Mouse (Mus musculus): ENCODE measurements around the gene Rufy3. TPM values are rescaled to one million over a fixed set of nuclear protein-coding genes. Genes with fewer than 3 reads are reported as not detected.
A peak's percentile ranks its signal among the peaks of the same experiment; 100 is the strongest.
"Not testable (repeated sequence)": the region's sequence is repeated elsewhere in the genome, so short reads cannot be mapped to it uniquely, and the experiment has no call there.

Rufy3 gene
- polyA plus RNA-seq (2021) = 17.4 TPM

DNA sequence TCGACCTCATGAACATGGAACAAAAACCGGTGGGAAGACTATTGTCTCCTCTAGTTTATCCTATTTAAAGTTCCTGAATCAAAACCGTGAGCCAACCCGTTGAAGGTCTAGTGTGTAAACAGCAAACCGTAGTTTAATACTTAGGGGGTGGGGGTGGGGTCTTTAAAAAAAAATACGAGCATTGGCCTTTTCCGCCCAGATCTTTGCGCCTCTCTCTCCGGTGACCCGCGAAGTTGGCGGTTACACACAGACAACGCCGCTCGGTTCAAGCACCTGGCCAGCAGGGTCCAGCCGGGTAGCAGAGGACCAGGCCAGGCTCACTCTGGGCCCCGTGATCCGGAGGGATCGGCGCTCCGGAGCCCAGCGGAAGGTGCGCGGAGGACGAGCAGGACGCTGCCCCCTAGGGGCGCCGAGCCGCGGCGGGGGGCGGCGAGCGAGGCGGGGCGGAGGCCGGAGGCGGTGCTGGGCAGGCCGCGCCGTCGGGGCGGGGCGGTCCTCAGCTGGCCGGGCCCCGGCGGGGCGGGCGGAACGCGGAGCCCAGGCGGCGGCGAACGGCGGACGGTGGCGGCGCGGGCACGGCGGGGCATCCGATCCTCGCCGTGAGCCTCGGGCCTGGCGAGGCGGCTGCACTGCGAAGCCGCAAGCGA, at the start of gene Rufy3:
Gene Rufy3 (plus strand): TSS at position 540 of the 647 bp plus-strand sequence.
- ATAC-seq (peak; percentile 92), DNase-seq (ENCODE audit: low read depth, low spot score) (no peak)
- CTCF ChIA-PET = interaction anchor here (0.6 to 2.2 kb wide), 5 partner anchors 10 to 108 kb away, joined by 3 to 8 read pairs (median 4); partner anchors contain the start of gene Utp3
- TF ChIP-seq CTCF (IDR thresholded peaks at IDR 0.05) = peak; percentile 92
- no peaks in the 10 kb centered on the region for H3K27me3 ChIP-seq
- in situ Hi-C loops (cut with MboI; ENCODE audit: low pct_unique_long_range_greater_than_20kb) = loop anchor here (5.0 to 25.0 kb wide), 4 partner anchors 68 to 1752 kb away; partner anchors contain the start of genes Dck and Ythdc1
- POLR2A ChIA-PET = interaction anchor here (0.5 to 4.3 kb wide), 4 partner anchors 10 to 804 kb away, joined by 3 to 23 read pairs (median 4); partner anchors contain the start of gene Utp3

DNA sequence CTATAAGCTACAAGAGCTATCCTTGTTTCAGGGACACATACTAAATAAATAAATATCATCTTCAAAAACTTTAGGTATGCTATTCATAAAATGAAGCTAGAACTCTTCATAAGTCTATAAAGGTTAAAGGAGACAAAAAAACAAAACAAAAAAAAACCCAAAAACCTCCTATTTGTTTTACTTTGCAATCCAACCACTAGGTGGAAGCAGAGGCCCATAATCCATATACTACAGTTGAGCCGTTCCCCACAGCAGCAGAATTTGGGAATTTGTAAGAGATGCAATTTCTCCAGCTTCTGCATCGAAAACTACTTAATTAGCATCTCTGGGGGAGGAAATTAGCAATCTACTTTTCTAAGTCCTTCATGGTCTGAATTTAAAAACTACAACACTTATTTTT, 45.6 kb upstream of the Rufy3 start:
- ATAC-seq = peak; percentile 47
- in situ Hi-C loops (cut with MboI; ENCODE audit: low pct_unique_long_range_greater_than_20kb) = no loop called here
- ChIA-PET POLR2A (no interaction called here), CTCF (interaction anchor here (0.7 to 3.7 kb wide), 7 partner anchors 13 to 180 kb away, joined by 3 to 18 read pairs (median 4); partner anchors contain the start of gene Utp3)
- no peak for DNase-seq (ENCODE audit: low read depth, low spot score)
- peak; percentile 64 for TF ChIP-seq CTCF (IDR thresholded peaks at IDR 0.05)
- peaks cover 48% of the 10 kb centered on the region for H3K27me3 ChIP-seq

DNA sequence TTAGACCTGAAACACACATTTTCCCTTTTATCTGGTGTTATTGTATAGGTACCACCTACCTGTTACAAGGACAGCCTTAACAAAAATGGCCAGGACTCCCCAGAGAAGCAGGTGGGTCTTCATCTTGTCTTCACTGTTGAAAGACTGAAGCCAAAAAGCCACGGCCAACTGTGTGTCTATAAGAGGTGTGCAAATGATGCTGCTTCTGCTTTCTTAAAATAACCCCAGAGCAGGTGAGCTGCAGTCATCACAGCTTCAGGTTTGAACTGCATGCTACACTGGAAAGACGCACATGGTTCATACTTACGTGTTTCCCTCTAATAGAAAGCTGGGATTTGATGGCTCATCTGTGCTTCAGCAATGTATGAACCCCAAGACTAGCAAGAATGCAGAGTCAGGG, 37.2 kb upstream of the Rufy3 start, which contains the start of gene Jchain:
Gene Jchain (minus strand): TSS at position 235 of the 400 bp plus-strand sequence.
- H3K27me3 ChIP-seq = peaks cover 80% of the 10 kb centered on the region
- ATAC-seq = no peak
- POLR2A ChIA-PET = no interaction called here
- DNase-seq (ENCODE audit: low read depth, low spot score) = no peak
- in situ Hi-C loops (cut with MboI; ENCODE audit: low pct_unique_long_range_greater_than_20kb) = no loop called here
- CTCF ChIA-PET = no interaction called here
- no peak for TF ChIP-seq CTCF (IDR thresholded peaks at IDR 0.05)

DNA sequence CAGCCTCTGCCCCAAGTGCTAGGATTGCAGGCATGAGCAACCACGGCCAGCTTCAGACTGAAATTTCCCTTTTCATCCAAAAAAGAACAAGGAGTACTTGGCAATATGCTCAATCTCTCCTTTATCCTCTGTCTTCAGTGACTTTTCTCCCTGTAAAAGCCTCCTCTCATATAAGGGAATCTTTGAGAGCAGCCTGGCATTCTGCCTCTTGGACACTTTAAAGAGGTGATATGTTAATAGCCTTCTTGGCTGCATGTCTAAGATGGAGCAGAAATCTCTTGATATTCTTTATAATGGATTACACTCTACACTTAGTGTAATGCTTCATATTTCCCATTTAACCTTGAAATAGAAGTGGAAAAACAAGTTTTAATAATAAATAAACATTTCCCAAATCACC, 33.9 kb upstream of the Rufy3 start:
- ChIA-PET CTCF (interaction anchor here (3.1 kb wide), 1 partner anchor 11 kb away, joined by 14 read pairs; no protein-coding TSS in a partner anchor), POLR2A (no interaction called here)
- in situ Hi-C loops (cut with MboI; ENCODE audit: low pct_unique_long_range_greater_than_20kb) = no loop called here
- DNase-seq (ENCODE audit: low read depth, low spot score) (no peak), ATAC-seq (no peak)
- H3K27me3 ChIP-seq = peaks cover 71% of the 10 kb centered on the region
- no peak for TF ChIP-seq CTCF (IDR thresholded peaks at IDR 0.05)

GRCm38 (mm10) chr5:88534697-88535096, 30.1 kb upstream of the Rufy3 start:
- TF ChIP-seq CTCF (IDR thresholded peaks at IDR 0.05) = no peak
- in situ Hi-C loops (cut with MboI; ENCODE audit: low pct_unique_long_range_greater_than_20kb) = no loop called here
- ATAC-seq (no peak), DNase-seq (ENCODE audit: low read depth, low spot score) (no peak)
- H3K27me3 ChIP-seq = peaks cover 52% of the 10 kb centered on the region
- ChIA-PET CTCF (no interaction called here), POLR2A (no interaction called here)

- TF ChIP-seq CTCF (IDR thresholded peaks at IDR 0.05) = no peak
- ChIA-PET CTCF (no interaction called here), POLR2A (no interaction called here)
- no peak for DNase-seq (ENCODE audit: low read depth, low spot score)
- ATAC-seq = no peak
- H3K27me3 ChIP-seq = peaks cover 28% of the 10 kb centered on the region
- in situ Hi-C loops (cut with MboI; ENCODE audit: low pct_unique_long_range_greater_than_20kb) = no loop called here
Observed at GRCm38 (mm10) chr5:88540845-88541244, 24.0 kb upstream of the Rufy3 start.

DNA sequence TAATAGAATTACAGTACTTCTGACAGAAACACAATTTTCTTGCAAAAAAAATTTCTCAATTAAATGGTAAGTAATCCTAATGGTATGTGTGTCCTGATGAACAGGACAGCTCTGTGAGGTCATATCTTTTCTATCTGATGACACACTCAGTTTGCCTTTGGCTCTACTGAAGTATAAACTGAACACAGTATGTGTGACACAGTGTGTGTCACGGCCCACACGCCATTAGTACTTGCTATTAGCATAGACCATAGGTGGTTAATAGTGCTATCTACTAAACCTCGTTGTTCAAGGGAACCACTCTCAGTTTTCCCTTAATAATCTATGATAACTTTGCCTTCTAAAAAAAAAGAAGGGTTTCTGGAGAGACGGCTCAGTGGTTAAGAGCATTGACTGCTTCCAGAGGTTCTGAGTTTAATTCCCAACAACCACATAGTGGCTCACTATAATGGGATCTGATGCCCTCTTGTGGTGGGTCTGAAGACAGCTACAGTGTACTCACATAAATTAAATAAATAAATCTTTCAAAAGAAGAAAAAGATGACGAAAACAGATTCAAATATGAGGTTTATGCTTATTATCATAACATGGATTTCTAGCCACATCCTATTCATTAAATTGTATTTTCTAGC, 22.1 kb upstream of the Rufy3 start:
- ATAC-seq (peak; percentile 95), DNase-seq (ENCODE audit: low read depth, low spot score) (no peak)
- CTCF ChIA-PET = interaction anchor here (0.8 to 2.2 kb wide), 4 partner anchors 10 to 27 kb away, joined by 4 to 18 read pairs (median 6); no protein-coding TSS in a partner anchor
- peaks cover 20% of the 10 kb centered on the region for H3K27me3 ChIP-seq
- peak; percentile 86 for TF ChIP-seq CTCF (IDR thresholded peaks at IDR 0.05)
- in situ Hi-C loops (cut with MboI; ENCODE audit: low pct_unique_long_range_greater_than_20kb) = no loop called here
- POLR2A ChIA-PET = no interaction called here

DNA sequence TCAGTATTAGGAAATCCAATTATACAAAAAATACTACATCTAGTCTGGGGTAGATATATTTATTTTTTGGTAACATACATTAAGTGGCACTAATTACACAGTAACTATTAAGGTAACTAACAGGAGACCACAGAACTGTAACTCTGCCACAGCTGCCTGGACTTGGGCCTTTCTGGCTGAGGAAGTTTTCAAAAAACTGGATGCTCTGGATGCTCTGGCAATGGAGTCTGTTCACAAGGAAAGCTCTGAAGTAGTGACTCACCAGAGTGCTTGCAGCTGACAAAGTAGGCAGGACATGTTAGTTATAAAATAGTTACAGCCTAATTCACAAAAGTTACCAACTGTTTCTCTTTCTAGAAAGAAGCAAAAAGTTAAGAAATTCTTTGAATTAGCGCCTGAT, 20.4 kb upstream of the Rufy3 start:
- DNase-seq (ENCODE audit: low read depth, low spot score); in situ Hi-C loops (cut with MboI; ENCODE audit: low pct_unique_long_range_greater_than_20kb): not testable (repeated sequence)
- ChIA-PET POLR2A (interaction anchor here (0.5 kb wide), 1 partner anchor 38 kb away, joined by 3 read pairs; no protein-coding TSS in a partner anchor), CTCF (interaction anchor here (2.2 kb wide), 2 partner anchors 10 to 24 kb away, joined by 11 to 18 read pairs; partner anchors contain the start of gene Utp3)
- ATAC-seq = peak; percentile 65
- peaks cover 17% of the 10 kb centered on the region for H3K27me3 ChIP-seq

GRCm38 (mm10) chr5:88545536-88545935, 19.3 kb upstream of the Rufy3 start:
- POLR2A ChIA-PET = interaction anchor here (0.6 to 1.3 kb wide), 3 partner anchors 9 to 29 kb away, joined by 3 to 9 read pairs (median 4); partner anchors contain the start of gene Utp3
- CTCF ChIA-PET = interaction anchor here (0.9 to 2.2 kb wide), 2 partner anchors 8 to 13 kb away, joined by 3 to 11 read pairs; partner anchors contain the start of gene Utp3
- no peak for DNase-seq (ENCODE audit: low read depth, low spot score)
- in situ Hi-C loops (cut with MboI; ENCODE audit: low pct_unique_long_range_greater_than_20kb) = no loop called here
- no peak for ATAC-seq
- TF ChIP-seq CTCF (IDR thresholded peaks at IDR 0.05) = no peak
- peaks cover 11% of the 10 kb centered on the region for H3K27me3 ChIP-seq

- in situ Hi-C loops (cut with MboI; ENCODE audit: low pct_unique_long_range_greater_than_20kb) = loop anchor here (25.0 kb wide), 2 partner anchors 934 to 1741 kb away; partner anchors contain the start of gene Ythdc1
- POLR2A ChIA-PET = interaction anchor here (0.6 to 2.9 kb wide), 4 partner anchors 8 to 102 kb away, joined by 4 to 23 read pairs (median 8); partner anchors contain the start of gene Rufy3
- TF ChIP-seq CTCF (IDR thresholded peaks at IDR 0.05) = no peak
- ATAC-seq = peak; percentile 66
- no peaks in the 10 kb centered on the region for H3K27me3 ChIP-seq
- CTCF ChIA-PET = interaction anchor here (0.6 to 2.2 kb wide), 5 partner anchors 9 to 329 kb away, joined by 3 to 11 read pairs (median 4); partner anchors contain the start of gene Rufy3
- DNase-seq (ENCODE audit: low read depth, low spot score) = no peak
Observed at GRCm38 (mm10) chr5:88553271-88554085, 11.4 kb upstream of the Rufy3 start.

Data from Patski (cell line).